Mouse (Mus musculus) lung, postnatal 25 days (tissue): ENCODE measurements around the gene Tmprss12.
"Not testable (repeated sequence)": the region's sequence is repeated elsewhere in the genome, so short reads cannot be mapped to it uniquely, and the experiment has no call there.

Experiments used
- DNase-seq: peaks from one replicate; pipeline ENCODE4 v3.0.0; 2022; ENCODE audit warnings: low spot score

Tmprss12 gene

DNA sequence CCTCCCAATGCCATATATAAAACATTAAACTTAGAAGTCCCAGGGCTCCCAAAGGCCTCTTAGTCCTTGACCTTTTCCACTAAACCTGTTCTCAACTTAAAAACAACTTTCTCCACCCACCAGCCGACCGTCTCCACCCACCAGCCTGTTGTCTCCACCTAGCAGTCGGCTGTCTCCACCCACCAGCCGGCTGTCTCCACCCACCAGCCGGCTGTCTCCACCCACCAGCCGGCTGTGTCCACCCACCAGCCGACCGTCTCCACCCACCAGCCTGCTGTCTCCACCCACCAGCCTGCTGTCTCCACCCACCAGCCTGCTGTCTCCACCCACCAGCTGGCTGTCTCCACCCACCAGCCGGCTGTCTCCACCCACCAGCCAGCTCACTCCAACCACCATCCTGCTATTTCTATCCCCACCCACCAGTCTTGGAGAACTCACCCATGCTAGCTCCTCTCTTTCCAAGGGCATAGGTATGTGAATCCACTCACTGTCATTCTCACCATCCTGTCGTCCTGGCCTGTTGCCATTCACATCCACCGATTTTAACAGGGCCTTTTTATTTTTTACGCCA is 43.5 kb downstream of the Tmprss12 start:
- DNase-seq, result no peak

DNA sequence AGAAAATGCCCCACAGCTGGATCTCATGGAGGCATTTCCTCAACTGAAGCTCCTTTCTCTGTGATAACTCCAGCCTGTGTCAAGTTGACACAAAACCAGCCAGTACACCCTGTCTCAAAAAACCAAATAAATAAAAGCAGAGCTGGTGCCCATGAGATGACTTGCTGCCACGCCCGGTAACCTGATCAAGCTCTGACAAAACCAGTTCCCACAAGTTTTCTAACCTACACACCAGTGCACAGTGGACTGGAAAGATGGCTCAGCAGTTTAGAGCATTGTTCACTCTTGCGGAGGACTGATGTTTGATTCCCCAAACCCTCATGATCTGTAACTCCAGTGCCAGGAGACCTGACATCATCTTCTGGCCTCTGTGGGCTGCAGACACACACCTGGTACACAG is 44.6 kb downstream of the Tmprss12 start:
- DNase-seq, result no peak

DNA sequence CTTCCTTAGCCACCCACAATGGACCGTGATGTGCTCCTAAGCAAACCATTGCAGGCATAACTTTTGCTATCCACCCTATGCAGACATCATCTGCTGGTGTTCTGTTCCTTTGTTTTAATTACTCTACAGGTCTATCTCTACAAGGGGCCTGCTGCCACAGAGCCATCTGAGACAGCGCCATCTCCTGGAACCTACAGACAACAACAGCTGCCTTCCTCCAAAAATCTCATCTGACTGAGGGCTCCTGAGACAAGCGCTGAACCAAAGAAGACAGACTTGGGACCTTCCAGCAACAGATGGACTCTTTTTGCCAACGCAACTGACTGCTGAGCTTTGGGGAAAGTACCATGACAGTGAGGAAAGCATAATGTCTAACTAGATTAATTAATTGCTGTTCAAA is 47.5 kb downstream of the Tmprss12 start:
- not testable (repeated sequence) for DNase-seq

DNA sequence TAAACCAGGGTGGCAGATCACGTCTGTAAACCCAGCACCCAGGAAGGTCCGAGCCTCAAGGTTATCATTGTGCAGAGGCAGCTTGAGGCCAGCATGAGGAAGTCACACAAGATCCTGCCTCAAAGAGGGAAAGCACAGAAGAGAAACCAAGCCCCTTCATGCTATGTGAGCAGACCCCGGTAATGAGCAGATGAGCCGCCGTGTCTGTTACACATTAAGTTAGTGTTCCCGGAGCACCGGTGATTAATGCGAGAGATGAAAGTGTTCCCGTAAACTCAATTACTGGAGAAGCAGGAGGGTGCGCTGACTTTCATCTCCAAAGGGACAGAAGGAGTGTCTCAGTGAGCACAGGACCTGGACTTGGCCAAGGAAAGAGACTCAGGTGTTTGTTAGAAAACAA is 48.7 kb downstream of the Tmprss12 start:
- DNase-seq, result not testable (repeated sequence)

DNA sequence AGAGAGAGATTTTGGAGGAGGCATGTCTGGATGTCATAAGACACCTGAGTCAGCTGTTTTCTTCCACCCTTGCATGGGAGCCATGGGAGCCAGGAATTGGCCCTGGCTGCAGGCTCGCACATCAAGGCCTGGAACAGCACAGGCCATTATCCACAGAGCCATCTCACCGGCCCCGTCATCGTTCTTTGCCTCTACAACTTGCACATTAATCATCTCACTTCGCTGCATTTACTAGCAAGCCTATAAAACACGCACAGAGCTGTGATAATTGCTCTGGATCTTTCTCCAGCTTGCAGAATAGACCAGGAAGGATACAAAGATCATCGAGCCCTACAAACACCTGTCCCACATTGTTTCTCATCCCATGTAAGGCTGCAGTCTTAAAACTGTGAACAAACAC is 50.1 kb downstream of the Tmprss12 start:
- no peak for DNase-seq

DNA sequence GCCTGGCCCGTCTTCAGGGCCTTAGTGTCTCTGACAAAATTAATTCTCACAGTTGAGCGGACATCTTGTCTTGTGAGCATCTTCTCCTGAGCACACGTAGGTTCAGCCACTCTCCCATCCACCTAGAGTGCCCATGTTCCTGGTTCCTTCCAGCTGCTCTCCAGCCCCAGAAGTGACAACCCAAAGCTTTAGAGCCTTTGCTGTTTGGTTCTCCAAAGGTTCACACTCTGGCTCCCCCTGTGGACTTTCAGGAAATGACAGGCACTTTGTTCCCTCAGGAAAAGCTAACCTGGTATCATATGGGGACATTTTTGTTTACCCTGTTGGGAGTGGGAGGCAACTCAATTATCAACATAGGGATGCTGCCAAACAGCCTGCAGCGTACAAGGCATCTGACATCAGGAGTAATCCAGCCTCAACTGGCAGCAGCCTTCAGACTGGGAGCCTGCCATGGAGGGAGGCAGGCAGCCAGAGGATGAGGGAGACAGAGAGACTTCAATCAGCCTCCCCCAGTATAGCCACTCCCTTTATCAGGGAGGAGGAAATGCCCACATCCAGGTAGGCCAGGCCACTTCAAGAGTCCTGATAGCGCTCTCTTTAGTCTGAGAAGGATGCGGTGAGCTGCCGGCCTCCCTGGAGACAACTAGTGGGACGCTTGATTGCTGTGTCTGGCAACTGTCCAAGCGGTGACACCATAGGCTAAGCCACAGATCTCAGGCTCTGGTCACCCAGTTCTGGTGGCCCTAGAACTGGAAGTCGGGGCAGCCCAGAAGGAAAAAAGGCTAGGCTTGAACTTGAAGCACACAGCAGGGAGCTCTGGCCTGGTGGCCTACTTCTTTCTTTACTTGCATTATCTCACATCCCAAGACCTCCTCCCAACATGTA is 51.7 kb downstream of the Tmprss12 start:
- DNase-seq, result not testable (repeated sequence)

DNA sequence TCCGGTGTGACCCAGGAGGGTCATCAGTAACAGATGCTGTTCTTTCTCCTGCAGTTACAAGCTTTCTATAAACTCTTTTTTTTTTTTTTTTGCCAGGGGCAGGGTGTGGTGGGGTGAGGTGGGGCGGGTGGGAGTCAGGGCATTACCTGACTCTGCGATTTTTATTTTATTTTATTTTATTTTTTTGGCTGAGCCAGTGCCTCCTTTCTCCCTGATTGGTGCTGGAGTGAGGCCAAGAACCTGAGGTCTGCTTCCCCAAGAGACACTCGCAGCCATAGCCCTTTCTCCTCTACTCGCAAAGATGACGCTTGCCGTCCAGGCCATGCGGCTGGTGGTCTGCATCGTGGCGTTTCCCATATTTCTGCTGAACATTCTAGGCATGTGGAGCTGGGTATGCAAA is 54.0 kb downstream of the Tmprss12 start, which contains the start of gene Mettl7a3:
Mettl7a3 (plus strand) TSS at position 301 of the 400 bp plus-strand sequence.
- DNase-seq, result no peak

DNA sequence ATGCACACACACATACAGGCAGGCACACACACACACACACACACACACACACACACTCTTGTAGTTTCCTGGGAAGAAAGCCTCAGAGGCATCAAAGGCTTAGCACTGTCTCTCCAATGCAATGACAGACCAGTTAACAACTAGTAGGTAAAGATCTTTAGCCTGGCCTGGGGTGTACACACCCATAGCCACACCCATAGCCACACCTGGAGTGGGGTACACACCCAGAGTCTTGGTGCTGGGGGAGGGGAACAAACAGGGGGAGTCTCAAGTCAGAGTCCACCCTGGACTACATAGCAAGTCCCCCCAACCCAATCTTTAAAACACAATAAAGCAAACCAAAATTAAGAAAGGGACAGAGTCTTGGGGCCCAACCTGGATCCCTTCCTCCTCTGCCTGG is 56.7 kb downstream of the Tmprss12 start:
- not testable (repeated sequence) for DNase-seq

DNA sequence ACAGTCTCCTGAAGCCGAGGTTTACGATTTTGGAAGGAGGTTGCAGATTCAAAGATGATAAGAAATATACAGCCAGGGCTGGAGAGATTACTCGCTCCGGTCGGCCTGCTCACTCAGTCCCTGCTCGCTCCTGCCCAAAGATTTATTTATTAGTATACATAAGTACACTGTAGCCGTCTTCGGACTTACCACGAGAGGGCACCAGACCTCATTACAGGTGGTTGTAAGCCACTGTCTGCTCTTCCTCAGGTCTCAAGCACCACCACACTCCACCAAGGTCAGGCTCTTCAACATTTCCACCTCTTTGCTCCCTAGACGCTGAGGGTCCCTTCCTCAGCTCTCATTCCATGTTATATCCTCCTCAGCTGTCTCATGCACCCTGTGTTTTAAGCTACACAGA is 57.2 kb downstream of the Tmprss12 start:
- peak; percentile 79 for DNase-seq

DNA sequence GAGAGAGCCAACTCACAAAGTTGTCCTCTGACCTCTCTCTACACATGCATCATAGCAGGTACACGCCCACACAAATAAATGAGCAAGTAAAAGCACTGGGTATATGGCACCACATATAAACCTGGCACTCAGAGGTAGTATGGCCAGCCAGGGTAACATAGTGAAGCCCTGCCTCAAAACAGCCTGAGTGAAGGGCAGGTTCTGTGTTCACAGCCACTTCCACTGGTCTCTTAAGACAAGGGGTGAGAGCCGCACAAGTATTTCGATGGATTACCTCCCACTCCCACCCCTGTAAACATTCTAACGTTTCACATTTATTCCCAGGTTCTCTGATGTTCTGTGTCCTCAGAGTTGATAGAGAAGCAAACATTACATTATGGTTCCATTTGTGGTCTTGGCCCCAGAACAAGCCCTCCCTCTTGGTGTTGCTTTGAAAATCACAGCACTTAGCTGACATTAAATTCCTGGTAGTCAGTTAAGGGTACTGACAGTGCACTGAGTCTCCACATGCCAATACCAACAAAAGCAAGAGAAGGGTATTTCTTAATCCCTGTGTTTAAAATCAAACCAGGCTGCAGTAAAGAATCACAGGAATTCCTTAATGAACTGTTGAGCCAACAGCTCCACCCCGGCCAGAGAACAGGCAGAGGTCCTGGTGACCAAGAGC is 60.8 kb downstream of the Tmprss12 start:
- DNase-seq, result peak; percentile 69
